Mouse (Mus musculus): ENCODE results near the gene Lifr. TPM values are rescaled to one million over a fixed set of nuclear protein-coding genes. Genes with fewer than 3 reads are reported as not detected.

Gene Lifr
- polyA plus RNA-seq, 1 experiment: 12.9 TPM

Other genes with a start within 250 kb of the Lifr start
- gene Osmr, start 215.6 kb upstream of the Lifr start, polyA plus RNA-seq (2012; ENCODE audit: insufficient read depth, insufficient read length, missing spikeins): 3.4 and 3.7 TPM in 2 replicates